Mouse (Mus musculus) ES-Bruce4 (cell line): ENCODE data around the gene Hoxd13. TPM values are rescaled to one million over a fixed set of nuclear protein-coding genes. Genes with fewer than 3 reads are reported as not detected.

Experiments
- H3K27ac ChIP-seq: 2 replicates; pipeline ENCODE4 v1.5.1; 2012; ENCODE audit warnings: low read length, inconsistent platforms; ENCODE audit not compliant: insufficient read depth
- H3K27me3 ChIP-seq: 2 replicates; pipeline ENCODE4 v1.6.1; 2012; ENCODE audit warnings: mild to moderate bottlenecking, low read length, inconsistent platforms; ENCODE audit not compliant: control insufficient read depth, poor library complexity, insufficient read depth, severe bottlenecking
- H3K36me3 ChIP-seq: 2 replicates; pipeline ENCODE4 v1.6.1; 2012; ENCODE audit warnings: inconsistent platforms, mild to moderate bottlenecking, low read length, moderate library complexity; ENCODE audit not compliant: control insufficient read depth, poor library complexity, insufficient read depth, severe bottlenecking
- H3K4me1 ChIP-seq: one replicate; pipeline ENCODE4 v1.8.1; 2011; ENCODE audit warnings: low read length; ENCODE audit not compliant: control insufficient read depth, insufficient read depth
- H3K4me3 ChIP-seq: 2 replicates; pipeline ENCODE4 v1.5.1; 2011; ENCODE audit warnings: low read depth, mild to moderate bottlenecking, low read length
- H3K9ac ChIP-seq: 2 replicates; pipeline ENCODE4 v1.6.1; 2012; ENCODE audit warnings: low read depth, mild to moderate bottlenecking, inconsistent platforms; ENCODE audit not compliant: poor library complexity, severe bottlenecking
- H3K9me3 ChIP-seq: replicated peaks from 2 replicates; pipeline ENCODE4 v1.6.1; 2012; ENCODE audit warnings: mild to moderate bottlenecking, low read length, inconsistent platforms; ENCODE audit not compliant: control insufficient read depth, poor library complexity, insufficient read depth, severe bottlenecking
- CTCF ChIP-seq: IDR thresholded peaks from one replicate; pipeline ENCODE4 v1.8.1; 2011; ENCODE audit warnings: low read depth, low read length
- EP300 ChIP-seq: IDR thresholded peaks from 2 replicates; pipeline ENCODE4 v1.6.1; 2011; ENCODE audit warnings: low read depth, low read length; ENCODE audit not compliant: insufficient read depth
- POLR2A ChIP-seq: IDR thresholded peaks from one replicate; pipeline ENCODE4 v1.8.1; 2011; ENCODE audit warnings: low read length; ENCODE audit not compliant: insufficient read depth
- polyA plus RNA-seq: library from polyadenylated mRNA; stranded (reverse); fragments of >200 nt; gene quantifications from 2 replicates; pipeline ENCODE4 v1.2.4, GENCODE M21; 2011; ENCODE audit warnings: low read depth; ENCODE audit not compliant: missing spikeins, insufficient read depth, insufficient read length

Hoxd13 gene
- polyA plus RNA-seq, 1 experiment = not detected

DNA sequence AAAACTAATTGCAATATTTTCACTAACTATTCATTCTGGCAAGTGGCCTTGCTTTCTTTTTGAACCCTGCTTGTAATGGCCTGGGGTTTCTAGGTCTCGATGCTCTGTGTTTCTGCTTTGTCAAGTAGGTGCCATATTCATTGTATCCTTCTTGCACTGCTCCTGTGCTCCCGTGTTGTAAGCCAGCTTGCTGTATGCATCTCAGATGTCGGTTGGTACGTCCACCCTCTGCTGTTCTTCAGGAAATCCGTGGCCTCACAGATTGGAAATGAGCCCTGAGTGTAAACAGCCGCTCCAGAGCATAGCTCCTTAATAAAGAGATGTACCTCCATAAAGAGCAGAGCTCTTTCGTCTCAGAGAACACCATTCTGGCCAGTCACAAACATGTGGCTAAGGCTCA lies 39.5 kb downstream of the Hoxd13 start:
- H3K4me1 ChIP-seq = no peaks in the 10 kb centered on the region
- no peaks in the 10 kb centered on the region for H3K36me3 ChIP-seq
- TF ChIP-seq CTCF (no peak), POLR2A (no peak)
- H3K4me3 ChIP-seq = no peak overlapping the region
- peaks cover 72% of the 10 kb centered on the region for H3K27me3 ChIP-seq
- H3K9ac ChIP-seq = no peak overlapping the region
- no peak overlapping the region for H3K27ac ChIP-seq
- no peaks in the 10 kb centered on the region for H3K9me3 ChIP-seq

GRCm38 (mm10) chr2:74708676-74709075 lies 40.6 kb downstream of the Hoxd13 start:
- TF ChIP-seq EP300 = no peak
- no peak for TF ChIP-seq CTCF
- no peak for TF ChIP-seq POLR2A
- Histone ChIP-seq H3K4me3 (no peak overlapping the region), H3K4me1 (no peaks in the 10 kb centered on the region), H3K9ac (no peak overlapping the region), H3K36me3 (no peaks in the 10 kb centered on the region), H3K27ac (no peak overlapping the region), H3K27me3 (peaks cover 72% of the 10 kb centered on the region), H3K9me3 (no peaks in the 10 kb centered on the region)

- H3K4me3 ChIP-seq = no peak overlapping the region
- peaks cover 71% of the 10 kb centered on the region for H3K27me3 ChIP-seq
- no peaks in the 10 kb centered on the region for H3K36me3 ChIP-seq
- H3K9ac ChIP-seq = no peak overlapping the region
- H3K27ac ChIP-seq = no peak overlapping the region
- no peaks in the 10 kb centered on the region for H3K9me3 ChIP-seq
- TF ChIP-seq POLR2A (no peak), EP300 (no peak), CTCF (no peak)
- H3K4me1 ChIP-seq = no peaks in the 10 kb centered on the region
These were observed 41.6 kb downstream of the Hoxd13 start for GRCm38 (mm10) chr2:74709465-74710419.

- H3K4me3 ChIP-seq = no peak overlapping the region
- H3K27ac ChIP-seq = no peak overlapping the region
- no peaks in the 10 kb centered on the region for H3K9me3 ChIP-seq
- TF ChIP-seq CTCF = no peak
- TF ChIP-seq POLR2A = no peak
- no peak for TF ChIP-seq EP300
- peaks cover 58% of the 10 kb centered on the region for H3K27me3 ChIP-seq
- H3K36me3 ChIP-seq = no peaks in the 10 kb centered on the region
- no peaks in the 10 kb centered on the region for H3K4me1 ChIP-seq
- no peak overlapping the region for H3K9ac ChIP-seq
These were observed 42.9 kb downstream of the Hoxd13 start for GRCm38 (mm10) chr2:74710929-74711543.

GRCm38 (mm10) chr2:74711721-74712621 lies 43.9 kb downstream of the Hoxd13 start, which contains the start of the genes Hoxd3 and Hoxd4:
Gene Hoxd3 (plus strand): TSS chr2:74711927.
Gene Hoxd4 (plus strand): TSS chr2:74711929.
- Histone ChIP-seq H3K27me3 (peaks cover 49% of the 10 kb centered on the region), H3K4me1 (no peaks in the 10 kb centered on the region), H3K9me3 (no peaks in the 10 kb centered on the region), H3K27ac (no peak within 1 kb of the TSS), H3K4me3 (peak within 1 kb of the TSS; percentile 52), H3K36me3 (no peaks in the 10 kb centered on the region), H3K9ac (peak within 1 kb of the TSS; percentile 22; the same call in 1 of the 2 replicates)
- TF ChIP-seq POLR2A (no peak), CTCF (no peak), EP300 (no peak)
